Comparison of ENCODE assay signal across 13 mouse cellular contexts in the genomic region with DNA sequence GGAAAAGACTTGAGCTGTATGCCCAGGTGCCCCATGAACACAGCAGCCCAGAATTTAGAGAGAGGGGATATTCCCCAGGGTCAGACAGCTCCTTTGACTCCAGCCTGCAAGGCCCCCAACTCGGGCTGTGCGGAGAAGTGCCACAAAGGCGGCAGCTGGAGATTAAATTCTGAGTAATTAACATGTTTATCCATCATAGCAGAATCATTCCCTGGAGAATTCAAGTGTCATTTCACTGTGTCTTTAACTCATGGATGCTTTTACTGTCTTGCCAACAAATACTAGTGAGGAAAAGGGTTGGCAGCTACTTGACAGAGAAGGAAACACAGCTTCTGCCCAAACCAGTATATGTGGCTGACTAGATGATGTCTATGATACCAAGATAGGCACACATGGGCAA.
"Had no signal": no experiment of that assay in that cellular context is flagged by ENCODE, and none has a peak within 500 bp of the region (broad histone marks: within the 10 kb centered on the region; RNA-seq: fewer than 3 reads in every experiment).

No protein-coding gene starts in this region.

- H3K36me3 ChIP-seq: kidney, embryonic 15.5 days; limb, embryonic 13.5 days; neural tube, embryonic 12.5 days had no signal

- DNase-seq: kidney, adult 2 months; kidney, postnatal 14 days; lung, adult 18-20 months; retina, postnatal 1 day; right cerebral cortex, postnatal 4 days; spleen, adult 18-20 months; thymus, adult 18-20 months; thymus, postnatal 14 days had no signal

- H3K9me3 ChIP-seq: kidney, embryonic 15.5 days; limb, embryonic 13.5 days; neural tube, embryonic 12.5 days had no signal

- H3K4me1 ChIP-seq: neural tube, embryonic 12.5 days had no signal

- H3K27me3 ChIP-seq: kidney, embryonic 15.5 days; neural tube, embryonic 12.5 days had no signal

- H3K9ac ChIP-seq: kidney, embryonic 15.5 days; limb, embryonic 13.5 days; liver, embryonic 14.5 days; neural tube, embryonic 12.5 days had no signal

- H3K27ac ChIP-seq: kidney, embryonic 15.5 days; limb, embryonic 13.5 days; liver, embryonic 14.5 days; neural tube, embryonic 12.5 days had no signal

- H3K4me2 ChIP-seq: kidney, embryonic 15.5 days; limb, embryonic 13.5 days; neural tube, embryonic 12.5 days had no signal

- H3K4me3 ChIP-seq: kidney, embryonic 15.5 days; limb, embryonic 13.5 days; myocyte; neural tube, embryonic 12.5 days had no signal
